Mouse (Mus musculus) left cerebral cortex, postnatal 36 days (tissue): ENCODE results near the gene Oas3. TPM values are rescaled to one million over a fixed set of nuclear protein-coding genes. Genes with fewer than 3 reads are reported as not detected.
"Not testable (repeated sequence)": the region's sequence is repeated elsewhere in the genome, so short reads cannot be mapped to it uniquely, and the experiment has no call there.

ENCODE experiments used
- DNase-seq, 2 experiments: peaks; one replicate each; pipeline ENCODE4 v3.0.0; 2021 to 2022; ENCODE audit warnings: low spot score in 2 of 2, mixed read lengths in 1 of 2
- intact Hi-C: fragments of 180-260 bp; cut with DNase I; formaldehyde crosslinking; loops from one replicate; pipeline ENCODE4 v1.15.1; 2025
- total RNA-seq, 2 experiments: library from RNA; stranded (reverse); gene quantifications; 2 replicates each; pipeline ENCODE4 v1.2.3; 2021

Oas3 gene
- not detected for total RNA-seq

- intact Hi-C loops: no loop called here
- DNase-seq: no peak
Observed at GRCm38 (mm10) chr5:120777478-120777877, at the start of gene Oas3. Gene Oas3, minus strand, starts transcription at chr5:120777661.

GRCm38 (mm10) chr5:120818999-120819398 is 41.5 kb upstream of the Oas3 start:
- no peak for DNase-seq
- intact Hi-C loops: no loop called here

GRCm38 (mm10) chr5:120815949-120816348 is 38.5 kb upstream of the Oas3 start:
- no peak for DNase-seq
- intact Hi-C loops: loop anchor here (2.0 kb wide), 1 partner anchor 117 kb away; no protein-coding TSS in a partner anchor

- intact Hi-C loops: no loop called here
- no peak for DNase-seq
Observed at GRCm38 (mm10) chr5:120813023-120813422, 35.6 kb upstream of the Oas3 start.

- intact Hi-C loops: no loop called here
Observed at GRCm38 (mm10) chr5:120811951-120812819, 34.7 kb upstream of the Oas3 start, which contains the start of gene Oas1c. Gene Oas1c, minus strand, starts transcription at chr5:120812514.

GRCm38 (mm10) chr5:120809171-120809570 is 31.7 kb upstream of the Oas3 start:
- intact Hi-C loops: no loop called here
- DNase-seq: no peak

More at GRCm38 (mm10) chr5:120811951-120812819, 34.7 kb upstream of the Oas3 start, which contains the start of gene Oas1c:
- DNase-seq: peak; percentile 67 to 75

- DNase-seq: peak; percentile 16 to 19
- intact Hi-C loops: no loop called here
Observed at GRCm38 (mm10) chr5:120806458-120806857, 29.0 kb upstream of the Oas3 start.

- intact Hi-C loops: no loop called here
- no peak for DNase-seq
Observed at GRCm38 (mm10) chr5:120803596-120803995, 26.1 kb upstream of the Oas3 start.

GRCm38 (mm10) chr5:120798943-120799342 is 21.5 kb upstream of the Oas3 start:
- intact Hi-C loops: loop anchor here (10.0 kb wide), 1 partner anchor 376 kb away; no protein-coding TSS in a partner anchor

GRCm38 (mm10) chr5:120798147-120798546 is 20.7 kb upstream of the Oas3 start:
- intact Hi-C loops: loop anchor here (10.0 kb wide), 1 partner anchor 377 kb away; no protein-coding TSS in a partner anchor
- DNase-seq: not testable (repeated sequence)

More at GRCm38 (mm10) chr5:120798943-120799342, 21.5 kb upstream of the Oas3 start:
- DNase-seq: not testable (repeated sequence)

- DNase-seq: not testable (repeated sequence)
- intact Hi-C loops: loop anchor here (10.0 kb wide), 1 partner anchor 379 kb away; no protein-coding TSS in a partner anchor
Observed at GRCm38 (mm10) chr5:120795480-120796034, 18.1 kb upstream of the Oas3 start, which contains the start of gene Oas1e. Gene Oas1e, minus strand, starts transcription at chr5:120795530.

- peak in 1 of 2 experiments; percentile 38 for DNase-seq
- intact Hi-C loops: loop anchor here (10.0 kb wide), 1 partner anchor 382 kb away; no protein-coding TSS in a partner anchor
Observed at GRCm38 (mm10) chr5:120793043-120793442, 15.6 kb upstream of the Oas3 start.

GRCm38 (mm10) chr5:120787042-120787441 is 9.6 kb upstream of the Oas3 start:
- DNase-seq: no peak
- intact Hi-C loops: no loop called here

GRCm38 (mm10) chr5:120782446-120782845 is 5.0 kb upstream of the Oas3 start:
- intact Hi-C loops: no loop called here
- no peak for DNase-seq

- DNase-seq: no peak
- intact Hi-C loops: no loop called here
Observed at GRCm38 (mm10) chr5:120781646-120782045, 4.2 kb upstream of the Oas3 start.

GRCm38 (mm10) chr5:120779922-120780321 is 2.5 kb upstream of the Oas3 start:
- intact Hi-C loops: no loop called here
- DNase-seq: no peak

- intact Hi-C loops: no loop called here
- no peak for DNase-seq
Observed at GRCm38 (mm10) chr5:120778941-120779340, 1.5 kb upstream of the Oas3 start.

- intact Hi-C loops: no loop called here
- DNase-seq: no peak
Observed at GRCm38 (mm10) chr5:120776801-120777200, 660 bp downstream of the Oas3 start.

GRCm38 (mm10) chr5:120775287-120775985 is 2.0 kb downstream of the Oas3 start:
- no peak for DNase-seq
- intact Hi-C loops: no loop called here

GRCm38 (mm10) chr5:120769396-120769795 is 8.1 kb downstream of the Oas3 start:
- intact Hi-C loops: no loop called here
- no peak for DNase-seq
